Mouse (Mus musculus) kidney, postnatal 10 days (tissue): ENCODE data around the gene Rhoj.

Experiments
- DNase-seq: peaks from one replicate; pipeline ENCODE4 v3.0.0; 2021; ENCODE audit warnings: mixed read lengths

The Rhoj gene

DNA sequence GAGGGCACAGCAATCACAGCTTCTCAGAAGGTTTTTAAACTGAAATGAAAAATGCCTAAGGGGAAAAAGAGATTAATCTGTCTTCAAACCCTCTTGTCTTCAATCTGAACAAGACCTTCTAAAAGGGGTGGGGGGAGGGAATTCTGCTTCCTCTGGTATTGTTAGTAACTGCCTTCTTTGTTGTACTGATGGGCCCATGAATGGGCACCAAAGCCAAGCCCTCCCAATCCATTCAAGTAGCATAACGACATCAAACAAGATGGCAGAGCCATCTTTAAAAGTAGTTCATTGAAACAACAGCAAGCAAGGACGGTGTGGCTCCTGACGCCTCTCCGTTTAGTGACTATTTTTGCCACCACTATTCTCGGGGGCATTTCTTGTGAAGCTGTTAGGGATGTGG lies 42.6 kb downstream of the Rhoj start:
- DNase-seq, result no peak

DNA sequence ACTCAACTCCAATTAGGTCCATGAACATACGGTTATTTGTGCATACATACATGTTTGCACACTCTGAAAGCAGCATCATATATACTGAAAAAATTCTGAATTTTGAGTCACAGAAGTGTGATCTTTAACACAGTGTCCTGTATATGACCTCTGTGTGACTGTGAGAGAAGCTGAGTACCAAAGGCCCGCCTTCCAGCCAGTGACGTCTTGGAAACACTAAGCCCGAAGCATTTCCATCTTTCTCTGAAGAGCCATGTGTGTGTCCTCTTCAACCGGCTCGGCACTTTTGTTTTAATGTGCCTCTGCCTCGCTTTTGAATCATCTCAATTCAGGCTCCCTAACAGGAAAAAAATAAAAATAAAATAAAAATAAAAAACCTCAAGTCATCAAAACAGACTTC lies 43.7 kb downstream of the Rhoj start:
- DNase-seq, result peak; percentile 53

DNA sequence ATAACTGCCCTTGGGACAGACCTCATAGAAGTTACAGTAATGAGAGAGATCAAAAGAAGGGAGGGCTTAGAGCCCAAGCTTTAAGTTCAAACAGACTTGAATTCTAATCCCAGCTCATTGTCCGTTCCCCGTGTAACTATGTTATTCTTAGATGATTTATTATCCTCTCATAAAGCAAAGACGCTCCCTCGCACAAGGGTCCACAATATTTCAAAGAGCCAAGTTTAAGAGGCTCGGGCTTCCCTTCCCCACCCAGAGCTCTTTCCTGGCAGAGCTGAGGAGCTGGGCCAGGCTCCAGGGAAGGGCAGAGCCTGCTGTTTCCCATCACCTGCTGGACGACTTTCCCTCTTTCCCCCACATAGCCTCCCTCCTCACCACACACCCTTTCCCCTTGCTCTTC lies 44.3 kb downstream of the Rhoj start:
- peak; percentile 71 for DNase-seq

DNA sequence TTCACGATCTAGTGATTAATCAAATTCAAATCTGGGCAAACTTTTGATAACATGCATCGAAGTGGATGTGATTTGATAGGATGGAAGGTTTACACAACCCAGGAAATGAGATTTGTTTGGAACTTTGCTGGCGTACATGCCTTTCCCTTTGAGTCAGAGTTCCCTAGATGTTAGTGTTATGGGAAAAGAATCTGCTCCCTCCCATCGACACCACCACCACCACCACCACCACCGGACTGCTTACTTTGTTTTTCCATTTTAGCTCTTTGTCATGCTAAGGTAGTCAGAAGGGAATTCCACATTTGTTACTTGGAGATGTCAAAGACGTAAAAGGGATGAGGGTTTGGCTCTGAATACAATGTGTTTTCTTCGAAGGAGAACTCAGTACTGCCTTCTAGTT lies 46.2 kb downstream of the Rhoj start:
- DNase-seq, result no peak

DNA sequence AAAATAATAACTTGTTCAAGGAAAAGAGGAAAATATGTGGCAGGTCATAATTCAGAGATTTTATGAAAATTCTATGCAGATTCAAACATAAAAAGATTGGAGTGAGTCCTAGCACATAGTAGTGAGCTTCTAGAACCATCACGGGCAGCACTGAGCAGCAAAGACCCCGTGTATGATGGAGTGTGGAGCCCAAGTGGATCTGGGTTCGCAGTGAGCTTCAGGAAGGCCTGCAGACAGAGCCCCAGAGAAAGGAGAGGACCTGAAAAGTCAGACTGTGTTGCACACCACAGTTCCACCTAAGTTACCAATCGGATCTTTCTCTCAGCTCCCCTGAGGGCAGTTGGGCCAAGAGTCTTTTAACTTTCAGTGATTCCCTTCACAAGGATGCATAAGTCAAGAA lies 49.7 kb downstream of the Rhoj start:
- no peak for DNase-seq

DNA sequence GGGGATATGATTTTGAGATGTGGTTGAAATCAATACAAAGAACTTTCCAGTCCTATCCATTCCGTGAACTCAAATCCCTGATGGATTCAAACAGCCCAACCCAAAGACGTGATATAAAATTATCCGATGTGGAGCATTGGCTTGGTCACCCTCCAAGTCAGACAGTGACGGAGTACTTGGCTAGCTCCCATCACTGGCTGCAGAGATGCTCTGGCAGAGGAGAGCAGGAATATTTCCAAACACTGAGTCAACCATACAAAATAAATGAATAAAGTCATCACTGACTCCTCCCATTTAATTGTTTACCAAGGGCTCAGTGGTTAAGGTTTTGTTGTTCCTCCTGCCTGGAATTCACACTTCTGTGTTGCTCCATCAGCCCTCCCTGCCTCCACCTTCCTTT lies 50.6 kb downstream of the Rhoj start:
- DNase-seq, result peak; percentile 58

DNA sequence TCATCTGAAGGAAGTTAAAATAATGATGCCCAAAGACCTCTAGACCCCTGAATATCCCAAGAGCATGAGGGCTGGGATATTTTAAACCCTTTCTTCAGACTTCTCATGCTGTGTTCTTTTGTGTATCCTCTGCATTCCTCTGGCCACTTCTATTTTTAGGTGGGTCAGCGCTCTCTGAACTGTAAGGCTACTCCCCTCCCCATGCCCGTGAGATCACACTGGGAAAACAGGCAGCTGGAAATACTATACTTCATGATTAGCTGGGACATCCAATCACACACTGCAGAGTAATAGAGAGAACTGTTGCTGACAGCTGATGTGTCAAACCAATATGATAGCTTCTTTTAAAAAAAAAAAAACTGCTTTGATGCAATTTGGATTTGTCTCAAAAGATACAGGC lies 51.4 kb downstream of the Rhoj start:
- no peak for DNase-seq

DNA sequence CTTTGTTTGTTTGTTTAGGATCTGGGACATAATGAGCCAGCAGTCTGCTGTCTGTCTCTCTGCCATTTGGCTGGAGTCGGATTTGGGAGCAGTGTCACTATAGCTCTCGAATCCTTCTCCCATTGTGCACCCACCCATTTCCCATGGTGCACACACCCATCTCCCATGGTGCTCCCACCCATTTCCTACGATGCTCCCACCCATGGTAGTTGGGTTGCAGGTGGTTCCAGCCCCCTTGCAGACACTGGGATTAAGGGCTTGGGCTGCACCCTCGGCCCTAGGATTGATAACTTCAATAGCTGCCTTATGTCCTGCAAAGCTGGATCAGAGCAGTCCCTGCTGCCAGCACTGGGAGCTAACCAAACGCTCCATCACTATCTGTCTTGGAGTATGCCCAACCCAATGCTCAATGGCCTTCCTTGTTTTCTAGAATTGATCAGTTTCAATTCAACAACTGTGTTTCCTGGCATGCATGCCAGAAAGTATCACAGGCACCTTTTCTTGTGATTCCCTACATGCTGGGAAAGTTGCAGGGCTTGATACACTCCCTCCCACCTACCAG lies 51.9 kb downstream of the Rhoj start:
- no peak for DNase-seq

DNA sequence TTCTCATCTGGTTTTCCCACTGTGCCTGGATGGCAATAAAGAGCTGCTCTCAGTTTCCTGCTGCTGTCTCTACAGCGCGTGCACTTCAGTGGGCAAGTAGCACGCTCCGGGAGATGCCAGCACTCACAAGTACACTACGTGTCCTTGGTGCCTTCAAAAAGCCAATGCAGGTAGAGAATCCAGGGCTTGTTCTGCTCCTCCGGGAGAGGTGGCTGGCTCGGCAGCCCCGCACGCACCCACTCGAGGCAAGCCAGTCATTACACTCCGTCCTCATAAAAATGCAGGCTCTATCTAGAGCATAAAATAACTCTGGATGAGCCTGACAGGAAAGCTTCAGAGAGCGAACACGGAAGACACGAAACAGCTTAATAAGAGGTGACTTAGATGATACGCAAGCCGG lies 54.3 kb downstream of the Rhoj start:
- no peak for DNase-seq

DNA sequence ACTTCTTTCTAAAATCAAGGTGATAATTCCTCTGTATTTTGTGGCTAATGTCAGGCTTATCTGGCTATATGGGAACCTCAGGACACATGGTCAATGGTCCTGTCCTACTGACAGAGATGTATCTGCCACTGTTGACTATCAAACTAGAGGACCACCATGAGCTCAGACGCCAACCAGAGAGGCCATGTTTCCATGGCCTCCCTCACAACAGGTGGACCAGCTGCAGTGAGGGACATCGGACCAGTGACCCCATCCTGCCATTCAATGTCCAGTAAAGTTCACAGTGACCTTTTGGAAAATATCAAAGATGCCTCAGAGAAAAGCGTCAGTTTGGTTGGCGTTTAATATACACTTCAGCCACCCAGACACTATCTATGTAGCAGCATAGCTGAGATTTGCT lies 56.3 kb downstream of the Rhoj start:
- DNase-seq, result no peak

DNA sequence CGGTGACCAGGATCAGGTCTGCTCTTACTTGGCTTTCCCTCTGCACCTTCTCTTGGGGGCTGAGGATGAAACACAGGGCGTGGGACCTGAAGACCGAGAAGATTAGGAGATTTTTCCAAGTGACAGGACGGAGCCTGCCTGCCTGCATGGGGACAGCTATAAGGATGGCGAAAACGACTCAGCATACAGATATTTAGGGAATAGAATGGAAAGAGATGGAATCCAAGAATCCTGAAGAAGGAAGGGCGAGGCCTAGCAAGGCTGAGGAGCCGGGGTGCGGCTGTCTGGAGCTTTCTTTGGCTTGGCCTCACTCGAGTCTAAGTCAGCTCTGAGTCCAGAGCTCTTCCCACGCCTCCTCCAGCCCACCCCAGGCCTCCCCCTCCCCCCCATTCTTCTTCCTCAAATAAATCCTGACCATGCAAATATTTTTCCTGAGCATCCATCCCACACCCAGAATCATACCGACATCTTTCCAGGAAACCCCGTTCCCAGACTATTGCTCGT lies 57.6 kb downstream of the Rhoj start:
- DNase-seq, result no peak

DNA sequence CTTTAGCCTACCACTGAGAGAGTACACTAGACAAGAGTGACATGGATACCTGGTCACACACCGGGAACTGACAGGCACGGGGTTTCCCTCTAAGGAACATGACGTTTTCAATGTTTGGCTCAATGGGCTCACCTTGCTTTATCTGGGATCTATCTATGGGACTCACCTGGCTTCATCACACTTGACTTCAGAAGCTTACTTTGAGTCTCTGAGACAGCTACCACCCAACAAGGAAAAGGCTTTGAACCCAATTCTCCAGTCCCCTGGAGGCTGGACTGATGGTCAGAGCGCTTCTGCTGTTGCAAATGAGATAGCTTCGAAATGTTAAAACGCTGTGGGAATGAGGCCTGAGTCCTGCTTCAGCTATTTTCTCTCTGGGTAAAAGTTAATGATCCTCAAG lies 59.2 kb downstream of the Rhoj start:
- no peak for DNase-seq

DNA sequence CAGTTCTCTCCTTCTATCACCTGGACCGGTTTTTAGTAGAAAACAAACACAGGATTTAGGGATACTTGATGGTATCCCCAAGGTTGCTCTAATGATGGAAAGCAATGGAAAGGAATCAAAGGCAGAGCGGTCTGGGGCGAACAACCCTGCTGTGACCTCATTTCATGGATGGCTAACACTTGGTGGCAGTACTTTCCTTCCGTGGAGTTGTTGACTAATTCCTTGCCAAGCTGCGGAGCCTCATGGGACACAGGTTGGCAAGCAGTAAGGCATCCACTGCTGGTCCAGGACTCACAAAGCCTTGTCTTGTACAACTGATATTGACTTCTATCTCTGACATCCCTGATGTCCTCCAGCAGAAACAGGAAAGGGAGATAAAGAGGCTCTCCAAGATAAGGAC lies 60.4 kb downstream of the Rhoj start:
- DNase-seq, result no peak

DNA sequence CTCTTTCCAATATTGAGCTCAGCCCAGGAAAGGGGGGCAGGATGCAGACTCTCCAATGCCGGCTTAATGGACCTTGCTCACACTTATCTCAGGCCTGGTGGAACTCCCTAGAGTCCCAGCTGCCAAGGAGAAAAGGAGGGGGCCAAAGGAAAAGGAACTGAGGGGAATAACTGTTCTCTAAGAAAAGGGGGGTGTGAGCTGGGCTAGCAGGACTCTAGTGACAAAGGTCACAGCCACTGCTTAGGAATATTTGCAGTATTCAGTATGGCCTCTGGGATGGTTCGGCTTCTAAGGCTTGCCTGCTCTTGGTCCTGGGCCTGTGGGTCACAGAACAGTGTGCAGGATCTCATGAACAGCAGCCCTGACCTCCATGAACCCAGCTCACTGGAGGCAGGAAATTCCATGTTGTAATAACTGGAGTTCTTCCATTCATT lies 61.3 kb downstream of the Rhoj start:
- DNase-seq, result peak; percentile 43

DNA sequence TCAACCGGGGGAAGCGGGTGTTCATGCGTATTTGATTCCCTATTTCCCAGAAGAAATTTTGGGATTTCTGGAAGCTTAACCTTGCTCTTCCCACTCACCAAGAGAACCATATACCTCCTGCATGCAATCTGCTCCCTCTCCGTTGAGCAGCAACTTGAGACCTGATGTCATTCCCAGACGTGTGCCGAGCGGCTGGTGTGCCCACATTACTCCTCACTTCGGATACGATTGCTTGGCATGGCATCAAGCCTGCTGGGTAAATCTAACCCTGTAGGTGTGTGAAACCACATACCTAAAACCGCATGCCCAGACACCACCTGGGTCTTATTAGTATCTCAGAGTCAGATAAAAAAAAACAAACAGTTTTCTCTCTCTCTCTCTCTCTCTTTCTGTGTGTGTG lies 66.3 kb downstream of the Rhoj start:
- DNase-seq, result no peak

DNA sequence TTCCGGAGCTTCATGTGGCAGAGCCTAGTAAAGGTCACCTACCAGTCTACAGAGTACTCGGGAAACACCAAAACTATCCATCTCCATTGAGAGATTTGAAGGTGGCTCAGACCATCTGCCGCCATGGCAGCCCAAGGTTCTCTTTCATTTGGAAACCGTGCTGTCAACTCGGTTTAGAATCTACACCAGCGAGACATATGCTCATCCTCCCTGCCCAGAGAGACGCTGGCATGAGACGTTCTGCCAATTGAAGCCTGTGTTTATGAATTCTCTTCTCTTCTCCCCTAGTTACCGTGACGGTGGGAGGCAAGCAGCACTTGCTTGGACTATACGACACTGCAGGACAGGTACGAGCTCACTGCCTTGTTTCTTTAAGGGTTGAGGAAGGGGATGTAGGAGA lies 66.9 kb downstream of the Rhoj start:
- DNase-seq, result no peak

DNA sequence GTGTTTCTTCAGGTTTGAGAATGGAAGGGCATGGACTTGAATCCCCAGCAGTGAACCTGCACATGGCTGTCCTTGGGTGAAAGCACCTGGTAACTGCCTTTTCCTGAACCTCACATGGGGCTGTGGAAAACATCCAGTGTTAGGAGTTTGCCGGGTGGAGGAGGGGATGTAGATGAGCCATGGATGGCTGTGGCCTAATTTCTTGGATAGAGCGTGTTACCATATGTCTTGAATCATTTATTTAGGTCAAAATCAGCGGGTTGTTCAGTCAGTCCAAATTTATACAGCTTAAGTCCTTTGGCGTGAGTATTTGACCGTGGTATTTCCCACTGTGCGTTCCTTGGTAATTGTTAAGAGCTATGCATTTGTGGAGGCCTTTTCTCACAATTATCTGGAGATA lies 68.0 kb downstream of the Rhoj start:
- no peak for DNase-seq

DNA sequence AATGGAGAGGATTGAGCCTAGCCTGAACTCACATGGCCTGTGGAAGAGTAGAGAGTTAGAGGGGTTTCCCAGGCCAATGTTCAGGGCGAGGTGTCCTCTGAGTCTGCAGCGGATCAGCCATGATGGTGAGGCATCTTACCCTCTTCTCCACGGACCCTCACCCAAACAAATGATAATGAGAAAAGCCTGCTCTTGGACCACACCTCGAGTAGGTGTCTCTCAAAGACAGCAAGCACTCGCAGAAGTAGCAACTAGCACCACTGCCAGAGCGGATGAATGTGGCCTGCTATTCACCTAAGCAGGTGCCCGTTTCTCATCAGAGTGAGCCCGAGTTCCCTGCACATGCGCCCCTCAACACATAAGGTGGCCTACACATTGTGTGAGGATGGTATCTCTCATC lies 78.6 kb downstream of the Rhoj start:
- DNase-seq, result no peak

DNA sequence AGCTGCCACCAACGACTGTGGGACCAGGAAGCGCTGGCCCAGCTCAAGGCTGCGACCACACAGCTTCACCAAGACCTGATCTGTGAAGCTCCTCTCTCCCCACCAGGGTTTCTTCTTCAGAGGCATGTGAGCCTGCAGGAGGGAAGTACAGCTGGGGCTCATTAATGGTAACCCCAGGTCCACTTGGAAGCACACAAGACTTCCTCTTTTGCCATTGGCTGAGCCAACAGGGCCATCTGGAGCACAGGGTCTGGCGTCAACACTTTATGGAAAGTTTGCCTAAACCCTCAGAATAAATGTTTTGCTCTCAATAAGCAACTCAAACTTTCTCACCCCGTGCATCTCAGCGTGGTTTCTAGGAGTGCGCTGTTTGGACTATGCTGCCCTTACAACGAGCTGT lies 79.0 kb downstream of the Rhoj start:
- no peak for DNase-seq

DNA sequence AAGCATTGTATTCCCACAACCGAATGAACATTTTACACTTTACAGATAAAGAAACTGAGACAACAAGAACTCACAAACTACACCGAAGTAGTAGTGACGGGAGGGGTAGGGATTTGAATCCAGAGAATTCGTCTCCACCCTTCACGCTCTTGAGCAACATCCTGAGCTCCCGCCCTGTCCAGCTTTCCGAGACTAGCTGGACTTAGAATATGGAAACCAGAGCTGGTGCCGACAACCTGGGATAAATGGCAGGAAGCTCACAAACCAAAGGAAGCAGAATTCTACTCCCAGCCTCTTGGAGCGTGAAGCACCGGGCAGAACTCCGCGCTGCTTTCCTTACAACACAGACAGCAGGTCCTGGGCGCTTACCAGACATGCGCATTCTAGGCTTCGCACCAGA lies 79.7 kb downstream of the Rhoj start:
- DNase-seq, result no peak

DNA sequence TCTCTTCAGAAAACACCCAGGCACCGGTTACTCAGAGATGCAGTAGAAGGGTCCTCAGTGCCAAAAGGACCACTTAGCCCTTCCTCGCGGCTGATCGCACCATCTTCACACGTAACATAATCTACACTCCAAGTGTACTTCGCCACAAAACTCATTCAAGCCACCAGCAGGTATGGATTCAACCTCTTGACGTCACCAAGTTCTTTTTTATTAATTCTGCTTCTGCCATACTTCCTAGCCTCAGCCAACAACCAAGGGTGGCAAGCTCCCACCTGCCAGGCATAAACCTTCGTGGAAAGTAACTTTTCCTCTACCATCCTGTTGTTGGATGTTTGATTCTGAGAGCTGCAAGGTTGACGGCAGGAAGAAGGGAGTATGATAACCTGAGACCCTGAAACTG lies 80.4 kb downstream of the Rhoj start:
- DNase-seq, result no peak

DNA sequence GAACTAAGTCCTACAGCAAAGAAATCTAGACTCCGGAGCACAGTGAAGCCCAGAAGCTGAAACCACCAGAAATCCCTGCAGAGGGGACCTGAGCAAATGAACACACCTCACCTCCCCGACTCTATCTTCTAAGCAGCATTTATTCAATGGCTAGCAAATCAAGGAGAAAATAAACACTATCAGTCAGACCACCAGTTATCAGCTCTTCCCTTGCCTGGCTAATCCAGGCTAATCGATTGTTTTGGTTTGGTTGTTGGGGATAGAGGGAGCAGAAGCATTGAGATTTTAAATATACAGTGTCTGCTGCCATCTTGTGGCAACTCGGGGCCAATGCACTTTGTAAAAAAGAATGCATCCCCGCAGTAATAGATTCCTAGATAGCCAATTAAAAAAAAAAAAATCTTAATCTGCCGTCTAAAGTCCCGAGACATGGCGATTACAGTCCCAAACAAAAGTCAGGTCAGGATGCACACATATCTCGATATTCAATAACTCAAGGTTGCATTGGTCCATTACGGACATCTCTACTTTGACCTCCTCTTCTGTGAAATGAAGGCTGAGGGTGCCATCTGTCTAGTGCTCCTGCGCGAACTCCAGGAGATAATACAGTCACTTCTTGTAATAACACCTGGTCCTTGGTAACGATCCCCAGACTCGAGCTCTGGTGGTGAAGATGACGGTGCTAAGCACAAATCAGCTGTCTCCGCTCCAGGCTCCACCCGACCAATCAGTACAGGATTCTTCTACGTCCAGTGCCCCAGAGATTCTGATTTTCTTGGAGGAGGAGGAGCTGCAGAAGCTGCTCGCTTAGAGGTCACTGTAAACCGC lies 81.4 kb downstream of the Rhoj start:
- peak; percentile 51 for DNase-seq

DNA sequence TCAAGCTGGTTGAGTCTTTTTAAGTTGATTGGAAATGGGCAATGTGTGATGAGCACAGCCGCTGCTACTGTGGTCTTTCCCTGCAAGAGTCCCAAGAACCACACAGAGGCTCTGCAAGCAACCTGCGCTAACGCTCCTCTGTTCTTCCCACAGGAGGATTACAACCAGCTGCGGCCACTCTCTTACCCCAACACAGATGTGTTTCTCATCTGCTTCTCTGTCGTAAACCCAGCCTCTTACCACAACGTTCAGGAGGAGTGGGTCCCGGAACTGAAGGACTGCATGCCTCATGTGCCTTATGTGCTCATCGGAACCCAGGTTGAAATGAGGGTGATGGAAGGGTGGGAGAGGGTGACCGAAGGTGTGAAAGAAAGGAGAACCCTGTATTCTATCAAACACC lies 83.4 kb downstream of the Rhoj start:
- no peak for DNase-seq

DNA sequence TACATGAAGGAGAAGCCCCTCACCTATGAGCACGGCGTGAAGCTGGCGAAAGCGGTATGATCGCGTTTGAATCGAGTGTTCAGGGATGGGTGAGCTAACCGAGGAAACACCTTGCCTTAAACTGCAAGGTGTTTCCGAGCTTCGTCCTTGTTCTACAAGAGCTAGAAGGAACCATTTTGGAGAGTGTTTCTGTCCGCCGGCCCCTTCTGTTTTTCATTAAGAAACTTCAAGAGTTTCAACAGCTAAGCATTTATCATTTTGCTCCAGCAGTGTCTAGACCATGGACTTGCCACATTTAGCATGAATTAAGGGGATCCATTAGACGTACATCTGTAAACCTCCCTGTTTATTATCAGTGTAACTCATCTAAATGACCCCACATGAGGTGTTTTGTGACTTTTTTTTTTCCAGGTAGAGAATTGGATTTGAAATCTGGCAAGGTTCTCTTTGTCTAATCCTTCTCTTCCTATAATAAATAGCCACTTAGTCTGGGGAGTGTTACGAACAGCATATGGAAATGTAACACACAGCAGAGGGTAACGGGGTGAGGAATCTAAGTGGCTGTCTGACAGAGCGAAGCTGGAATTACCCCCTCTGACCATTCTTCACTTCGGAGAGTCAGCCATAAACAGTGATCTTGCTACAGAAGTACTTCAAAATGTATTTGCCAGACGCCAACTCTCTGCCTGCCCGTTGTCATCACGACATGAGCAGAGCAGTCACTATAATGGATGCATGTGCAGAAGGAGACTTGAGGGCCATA lies 86.1 kb downstream of the Rhoj start:
- DNase-seq, result no peak
